Comparison of ENCODE assay signal across 9 mouse cellular contexts in genomic region chr12:84180090-84180489, GRCm38 (mm10). TPM values are rescaled to one million over a fixed set of nuclear protein-coding genes. Genes with fewer than 3 reads are reported as not detected.
DNase-seq lines count a peak whose midpoint lies in the region; ATAC-seq and TF ChIP-seq lines count a peak whose summit lies in the region.
"Had no signal": no experiment of that assay in that cellular context is flagged by ENCODE, and none has a peak within 500 bp of the region (broad histone marks: within the 10 kb centered on the region; RNA-seq: fewer than 3 reads in every experiment).

No protein-coding gene starts in this region.

- H3K4me2 ChIP-seq in limb, embryonic 14.5 days (replicated peaks; ENCODE audit: low read depth, low read length, severe bottlenecking), result no peak overlapping the region

- WGBS in limb, embryonic 14.5 days, result 57% methylated on average over 3 of the region's 3 CpGs

- no peak overlapping the region for H3K9ac ChIP-seq in limb, embryonic 14.5 days (ENCODE audit: low read depth, low read length, severe bottlenecking)

- no peaks in the 10 kb centered on the region for H3K9me3 ChIP-seq in limb, embryonic 14.5 days (ENCODE audit: control insufficient read depth, low read length)

- ATAC-seq in limb, embryonic 14.5 days (ENCODE audit: low FRiP score, low read depth), result no peak

- H3K4me1 ChIP-seq in limb, embryonic 14.5 days (ENCODE audit: control insufficient read depth, insufficient read depth, low read length), result peaks cover 69% of the 10 kb centered on the region

- no peaks in the 10 kb centered on the region for H3K27me3 ChIP-seq in limb, embryonic 14.5 days (ENCODE audit: control insufficient read depth, insufficient read depth, low read length)

- H3K27ac ChIP-seq in limb, embryonic 14.5 days (replicated peaks; ENCODE audit: low read depth, low read length), result peak overlapping the region; percentile 26
- H3K27ac ChIP-seq: macrophage had no signal

- H3K36me3 ChIP-seq in limb, embryonic 14.5 days (ENCODE audit: control insufficient read depth, insufficient read depth, low read length), result no peaks in the 10 kb centered on the region; the same call in 1 of the 2 replicates

- H3K4me3 ChIP-seq in limb, embryonic 14.5 days (replicated peaks; ENCODE audit: low read length), result no peak overlapping the region

- peak; percentile 39 for DNase-seq in adrenal gland, postnatal 14 days
- no peak for DNase-seq in adrenal gland, postnatal 10 days
- DNase-seq in kidney, adult 9 months, result peak; percentile 29
- DNase-seq in kidney, postnatal 25 days, result no peak
- peak; percentile 65 for DNase-seq in MN1 (ENCODE audit: low spot score)
- DNase-seq in limb, embryonic 14.5 days (ENCODE audit: low spot score), result peak; percentile 41
- DNase-seq in layer of hippocampus, adult 9-10 months (ENCODE audit: low spot score), result no peak
- DNase-seq in spleen, postnatal 14 days (ENCODE audit: low spot score in 2 of 2), result no peak

- no peak for TF ChIP-seq POLR2A in limb, embryonic 14.5 days (IDR thresholded peaks at IDR 0.05; ENCODE audit: borderline replicate concordance, extremely low read depth, insufficient read depth, insufficient read length)

RNA-seq across cellular contexts. Expression of gene Pnma1, which starts 31.8 kb away (rescaled TPM):
- total RNA-seq in adrenal gland, postnatal 14 days (2021), result 0.30 and 0.44 TPM in 2 replicates
- under 1 TPM; 0.30 to 0.61 TPM for total RNA-seq in adrenal gland, postnatal 10 days (2021)
- 0.24 and 0.39 TPM in 2 replicates for polyA plus RNA-seq in limb, embryonic 14.5 days (2012; rRNA removed)
- 0.55 and 0.83 TPM in 2 replicates for polyA plus RNA-seq in limb, embryonic 14.5 days (2014; fragmentation: Nextera tagmentation; extraction: Ambion mirVana)

RNA-seq across cellular contexts. Expression of gene Elmsan1, which starts 38.6 kb away (rescaled TPM):
- 18.7 and 25.7 TPM in 2 replicates for total RNA-seq in adrenal gland, postnatal 14 days (2021)
- total RNA-seq in adrenal gland, postnatal 10 days (2021), result 10 to 100 TPM; 19.2 to 24.9 TPM
- polyA plus RNA-seq in limb, embryonic 14.5 days (2012; rRNA removed), result 14.4 and 18.1 TPM in 2 replicates
- polyA plus RNA-seq in limb, embryonic 14.5 days (2014; fragmentation: Nextera tagmentation; extraction: Ambion mirVana), result 10.5 and 11.8 TPM in 2 replicates

Comparison
In these comparisons a context has a peak if more than half of its experiments do, and no peak if none do; other contexts are left out.
1. DNase-seq: peak in adrenal gland, postnatal 14 days (single experiment), kidney, adult 9 months (single experiment), MN1 (single experiment) and limb, embryonic 14.5 days (single experiment); none in adrenal gland, postnatal 10 days (single experiment), kidney, postnatal 25 days (0 of 2), layer of hippocampus, adult 9-10 months (single experiment) and spleen, postnatal 14 days (0 of 2).